ENCODE assay signal across 18 mouse cellular contexts in genomic region chr9:109218449-109218848, GRCm38 (mm10). TPM values are rescaled to one million over a fixed set of nuclear protein-coding genes. Genes with fewer than 3 reads are reported as not detected.
DNase-seq lines count a peak whose midpoint lies in the region; ATAC-seq and TF ChIP-seq lines count a peak whose summit lies in the region.
"Had no signal": no experiment of that assay in that cellular context is flagged by ENCODE, and none has a peak within 500 bp of the region (broad histone marks: within the 10 kb centered on the region; RNA-seq: fewer than 3 reads in every experiment).

No protein-coding gene starts in this region.

- ATAC-seq in liver, embryonic 14.5 days (ENCODE audit: insufficient read depth) = no peak

- H3K9ac ChIP-seq in liver, embryonic 14.5 days (replicated peaks) = no peak overlapping the region
- H3K9ac ChIP-seq: liver, embryonic 15.5 days; midbrain, embryonic 12.5 days; neural tube, embryonic 12.5 days had no signal

- no peaks in the 10 kb centered on the region for H3K36me3 ChIP-seq in liver, embryonic 14.5 days (replicated peaks; ENCODE audit: control insufficient read depth, insufficient read depth, low read depth)
- H3K36me3 ChIP-seq: liver, embryonic 15.5 days; midbrain, embryonic 12.5 days; neural tube, embryonic 12.5 days had no signal

- H3K4me2 ChIP-seq in liver, embryonic 14.5 days (ENCODE audit: low read depth) = no peak overlapping the region
- H3K4me2 ChIP-seq: liver, embryonic 15.5 days; midbrain, embryonic 12.5 days; neural tube, embryonic 12.5 days had no signal

- H3K4me3 ChIP-seq in liver, embryonic 14.5 days (ENCODE audit: insufficient read depth in 1 of 2, low read depth in 2 of 2, low read length in 2 of 2) = no peak overlapping the region
- H3K4me3 ChIP-seq: liver, embryonic 15.5 days; midbrain, embryonic 12.5 days; neural tube, embryonic 12.5 days had no signal

- WGBS in liver, embryonic 14.5 days (ENCODE audit: insufficient replicate concordance) = 48% methylated on average over 6 of the region's 6 CpGs

- peak; percentile 8 to 37 for DNase-seq in adrenal gland, postnatal 36 days
- no peak for DNase-seq in adrenal gland, adult 8-10 months
- DNase-seq in liver, embryonic 14.5 days (ENCODE audit: low read depth in 3 of 3, low spot score in 3 of 3) = no peak
- DNase-seq in liver (no peak), WW6 (ENCODE audit: low read depth, low spot score) (peak; percentile 11)
- DNase-seq in B cell, adult 2 months = peak; percentile 28 to 32
- DNase-seq in spleen, postnatal 14 days (ENCODE audit: low spot score in 2 of 2) = no peak
- no peak for DNase-seq in left cerebral cortex, adult 8-10 months (ENCODE audit: low spot score in 2 of 2)
- DNase-seq: cerebellum, postnatal 36 days; heart, adult 18-20 months; kidney, postnatal 14 days; right cerebral cortex, adult 18-20 months had no signal

- H3K27ac ChIP-seq in liver, embryonic 14.5 days = no peak overlapping the region
- H3K27ac ChIP-seq: liver, embryonic 15.5 days; midbrain, embryonic 12.5 days; neural tube, embryonic 12.5 days had no signal

- no peaks in the 10 kb centered on the region for H3K4me1 ChIP-seq in liver, embryonic 14.5 days (replicated peaks; ENCODE audit: control insufficient read depth in 2 of 2, insufficient read depth in 2 of 2, low read length in 1 of 2)
- H3K4me1 ChIP-seq: liver, embryonic 15.5 days; midbrain, embryonic 12.5 days; neural tube, embryonic 12.5 days had no signal

- peak; percentile 27; the same call in 1 of the 2 replicates for TF ChIP-seq CTCF in liver, embryonic 14.5 days (IDR thresholded peaks at IDR 0.05; ENCODE audit: low read depth)

- no peak for TF ChIP-seq EP300 in liver, embryonic 14.5 days (IDR thresholded peaks at IDR 0.05; ENCODE audit: low read depth)

- H3K27me3 ChIP-seq in liver, embryonic 14.5 days (ENCODE audit: control insufficient read depth, insufficient read depth, low read length) = no peaks in the 10 kb centered on the region
- H3K27me3 ChIP-seq: liver, embryonic 15.5 days; midbrain, embryonic 12.5 days; neural tube, embryonic 12.5 days had no signal

- no peaks in the 10 kb centered on the region for H3K9me3 ChIP-seq in liver, embryonic 14.5 days (ENCODE audit: control insufficient read depth, low read length)
- H3K9me3 ChIP-seq: midbrain, embryonic 12.5 days; neural tube, embryonic 12.5 days had no signal

RNA-seq across cellular contexts. Expression of gene Fbxw20, which starts 16.1 kb away (rescaled TPM):
- not detected for total RNA-seq in adrenal gland, postnatal 36 days (2021)
- not detected for total RNA-seq in adrenal gland, adult 8-10 months (2022)
- 0.03 TPM in 1 of 2 replicates, not detected in the other for polyA plus RNA-seq in liver, embryonic 14.5 days (2012; rRNA removed)
- not detected in 2 replicates for polyA plus RNA-seq in liver, embryonic 14.5 days (2014; fragmentation: Nextera tagmentation; extraction: Ambion mirVana)
- total RNA-seq in left cerebral cortex, adult 8-10 months (2022) = not detected
- total RNA-seq: heart, adult 18-20 months; heart, postnatal 25 days had no signal
- polyA plus RNA-seq: frontal cortex, adult 2 months; liver, embryonic 15.5 days; midbrain, embryonic 12.5 days; neural tube, embryonic 12.5 days; stomach, embryonic 14.5 days had no signal

RNA-seq across cellular contexts. Expression of gene Fbxw13, which starts 22.7 kb away (rescaled TPM):
- total RNA-seq in adrenal gland, postnatal 36 days (2021) = not detected
- not detected for total RNA-seq in adrenal gland, adult 8-10 months (2022)
- not detected in 2 replicates for polyA plus RNA-seq in liver, embryonic 14.5 days (2012; rRNA removed)
- polyA plus RNA-seq in liver, embryonic 14.5 days (2014; fragmentation: Nextera tagmentation; extraction: Ambion mirVana) = not detected in 2 replicates
- not detected for total RNA-seq in left cerebral cortex, adult 8-10 months (2022)
- total RNA-seq: heart, adult 18-20 months; heart, postnatal 25 days had no signal
- polyA plus RNA-seq: frontal cortex, adult 2 months; liver, embryonic 15.5 days; midbrain, embryonic 12.5 days; neural tube, embryonic 12.5 days; stomach, embryonic 14.5 days had no signal

RNA-seq across cellular contexts. Expression of gene Fbxw21, which starts 56.6 kb away (rescaled TPM):
- total RNA-seq in adrenal gland, postnatal 36 days (2021) = not detected
- not detected for total RNA-seq in adrenal gland, adult 8-10 months (2022)
- polyA plus RNA-seq in liver, embryonic 14.5 days (2012; rRNA removed) = not detected in 2 replicates
- not detected in 2 replicates for polyA plus RNA-seq in liver, embryonic 14.5 days (2014; fragmentation: Nextera tagmentation; extraction: Ambion mirVana)
- total RNA-seq in left cerebral cortex, adult 8-10 months (2022) = not detected
- total RNA-seq: heart, adult 18-20 months; heart, postnatal 25 days had no signal
- polyA plus RNA-seq: frontal cortex, adult 2 months; liver, embryonic 15.5 days; midbrain, embryonic 12.5 days; neural tube, embryonic 12.5 days; stomach, embryonic 14.5 days had no signal

Comparison
In these comparisons a context has a peak if more than half of its experiments do, and no peak if none do; other contexts are left out.
1. DNase-seq: peak in adrenal gland, postnatal 36 days (2 of 2), B cell, adult 2 months (2 of 2) and WW6 (single experiment); none in adrenal gland, adult 8-10 months (single experiment), liver, embryonic 14.5 days (0 of 3), liver (single experiment), spleen, postnatal 14 days (0 of 2) and left cerebral cortex, adult 8-10 months (0 of 2).